ENCODE assay signal across 13 mouse cellular contexts in the genomic region with DNA sequence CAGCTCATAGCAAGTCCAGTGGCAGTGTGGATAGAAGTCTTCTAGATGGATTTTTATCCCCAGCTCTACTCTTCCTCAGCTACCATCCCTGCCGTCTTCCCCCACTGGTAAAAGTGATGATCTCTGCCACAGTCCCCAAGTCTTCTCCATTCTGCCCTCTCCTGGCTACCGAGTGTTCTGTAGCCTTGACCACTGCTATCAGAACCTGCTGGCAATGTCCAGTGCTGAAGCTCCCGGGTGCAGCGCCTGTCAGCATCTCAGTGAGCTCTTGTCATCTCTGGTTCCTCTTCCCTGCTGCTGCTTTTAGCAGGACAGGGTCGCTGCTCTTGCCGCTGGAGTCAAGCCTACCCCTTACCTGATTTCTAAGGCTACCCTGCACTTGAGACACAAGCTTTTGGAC.
A peak's percentile ranks its signal among the peaks of the same experiment; 100 is the strongest.
DNase-seq lines count a peak whose midpoint lies in the region; ATAC-seq and TF ChIP-seq lines count a peak whose summit lies in the region.
"Had no signal": no experiment of that assay in that cellular context is flagged by ENCODE, and none has a peak within 500 bp of the region (broad histone marks: within the 10 kb centered on the region; RNA-seq: fewer than 3 reads in every experiment).

No protein-coding gene starts in this region.

- H3K4me2 ChIP-seq in forebrain, embryonic 11.5 days (ENCODE audit: low read depth, low read length, severe bottlenecking): no peak overlapping the region
- no peak overlapping the region for H3K4me2 ChIP-seq in CH12.LX (ENCODE audit: insufficient read depth, low read depth, poor library complexity, severe bottlenecking)
- H3K4me2 ChIP-seq: hindbrain, embryonic 12.5 days; stomach, embryonic 15.5 days had no signal

- no peaks in the 10 kb centered on the region for H3K27me3 ChIP-seq in forebrain, embryonic 11.5 days (ENCODE audit: control insufficient read depth, insufficient read depth, low read length)
- no peaks in the 10 kb centered on the region for H3K27me3 ChIP-seq in forebrain, embryonic 10.5 days (ENCODE audit: poor library complexity, severe bottlenecking)
- H3K27me3 ChIP-seq in CH12.LX (replicated peaks): no peaks in the 10 kb centered on the region
- H3K27me3 ChIP-seq: hindbrain, embryonic 12.5 days; stomach, embryonic 15.5 days had no signal

- no peak for TF ChIP-seq POLR2A in CH12.LX (IDR thresholded peaks at IDR 0.05; ENCODE audit: low read depth, low read length)
- no peak for TF ChIP-seq POLR2A in brain, embryonic 14.5 days (IDR thresholded peaks at IDR 0.05; ENCODE audit: borderline replicate concordance, extremely low read depth, insufficient read depth, insufficient read length, poor library complexity, severe bottlenecking)

- dilution Hi-C loops in CH12.LX (cut with MboI; ENCODE audit: extremely low pct_ligation_motif_present, extremely low pct_unique_long_range_greater_than_20kb, low sequenced_read_pairs): no loop called here

- no peak overlapping the region for H3K4me3 ChIP-seq in forebrain, embryonic 11.5 days (ENCODE audit: low read depth, low read length)
- no peak overlapping the region for H3K4me3 ChIP-seq in forebrain, embryonic 10.5 days
- H3K4me3 ChIP-seq in layer of hippocampus, adult 2 months: no peak overlapping the region
- no peak overlapping the region for H3K4me3 ChIP-seq in CH12.LX (replicated peaks in 1 of 3; ENCODE audit: low read depth in 2 of 3, low read length in 2 of 3, poor library complexity in 1 of 3)
- H3K4me3 ChIP-seq: gastrocnemius, adult 2 months; hindbrain, embryonic 12.5 days; stomach, embryonic 15.5 days had no signal

- no peak overlapping the region for H3K9ac ChIP-seq in forebrain, embryonic 11.5 days (ENCODE audit: low read length)
- H3K9ac ChIP-seq in CH12.LX (ENCODE audit: insufficient read depth, low read depth): no peak overlapping the region
- H3K9ac ChIP-seq: hindbrain, embryonic 12.5 days; stomach, embryonic 15.5 days had no signal

- in situ Hi-C loops in CH12.LX (cut with MboI; ENCODE audit: low pct_ligation_motif_present, low pct_unique_long_range_greater_than_20kb, low sequenced_read_pairs): no loop called here

- H3K27ac ChIP-seq in forebrain, embryonic 11.5 days (ENCODE audit: low read depth, low read length): no peak overlapping the region
- no peak overlapping the region for H3K27ac ChIP-seq in forebrain, embryonic 10.5 days
- H3K27ac ChIP-seq in layer of hippocampus, adult 2 months: no peak overlapping the region
- no peak overlapping the region for H3K27ac ChIP-seq in CH12.LX (ENCODE audit: insufficient read depth, low read depth)
- H3K27ac ChIP-seq: gastrocnemius, adult 2 months; hindbrain, embryonic 12.5 days; stomach, embryonic 15.5 days had no signal

- no peaks in the 10 kb centered on the region for H3K9me3 ChIP-seq in forebrain, embryonic 11.5 days (ENCODE audit: control insufficient read depth, low read length)
- no peaks in the 10 kb centered on the region for H3K9me3 ChIP-seq in forebrain, embryonic 10.5 days
- no peaks in the 10 kb centered on the region for H3K9me3 ChIP-seq in CH12.LX (replicated peaks; ENCODE audit: low read length)
- H3K9me3 ChIP-seq: hindbrain, embryonic 12.5 days; stomach, embryonic 15.5 days had no signal

- 40% methylated on average over 6 of the region's 6 CpGs for WGBS in forebrain, embryonic 11.5 days
- WGBS in forebrain, embryonic 10.5 days: 35% methylated on average over 6 of the region's 6 CpGs

- peak; percentile 47 for TF ChIP-seq RAD21 in CH12.LX (IDR thresholded peaks at IDR 0.05; ENCODE audit: low read depth, low read length)

- no peaks in the 10 kb centered on the region for H3K4me1 ChIP-seq in forebrain, embryonic 11.5 days (replicated peaks; ENCODE audit: control insufficient read depth, insufficient read depth, low read length)
- H3K4me1 ChIP-seq in forebrain, embryonic 10.5 days: no peaks in the 10 kb centered on the region
- H3K4me1 ChIP-seq in CH12.LX (ENCODE audit: control insufficient read depth in 1 of 2, insufficient read depth in 2 of 2): peaks cover 0 to 4% of the 10 kb centered on the region in 2 experiments; a peak in 1 of 4 replicates
- H3K4me1 ChIP-seq: hindbrain, embryonic 12.5 days; stomach, embryonic 15.5 days had no signal

- TF ChIP-seq EP300 in CH12.LX (IDR thresholded peaks at IDR 0.05; ENCODE audit: low read length): no peak

- no peak for ATAC-seq in forebrain, embryonic 11.5 days (replicated peaks; ENCODE audit: low FRiP score)
- no peak for ATAC-seq in megakaryocyte progenitor cell, adult 5-6 weeks (replicated peaks; ENCODE audit: poor library complexity)
- ATAC-seq: Patski had no signal

- no peaks in the 10 kb centered on the region for H3K36me3 ChIP-seq in forebrain, embryonic 11.5 days (ENCODE audit: control insufficient read depth, insufficient read depth, low read length)
- no peaks in the 10 kb centered on the region for H3K36me3 ChIP-seq in forebrain, embryonic 10.5 days (replicated peaks)
- H3K36me3 ChIP-seq in CH12.LX (replicated peaks in 1 of 2; ENCODE audit: control insufficient read depth in 1 of 2, insufficient read depth in 1 of 2, low read length in 1 of 2): no peaks in the 10 kb centered on the region
- H3K36me3 ChIP-seq: hindbrain, embryonic 12.5 days; stomach, embryonic 15.5 days had no signal

- TF ChIP-seq CTCF in layer of hippocampus, adult 2 months (conservative IDR thresholded peaks at IDR 0.05): peak; percentile 27; the same call in 1 of the 2 replicates
- TF ChIP-seq CTCF in CH12.LX (conservative IDR thresholded peaks at IDR 0.05 in 1 of 2, IDR thresholded peaks at IDR 0.05 in 1 of 2; ENCODE audit: low read depth in 2 of 2, low read length in 2 of 2): peak in 1 of 2 experiments; percentile 69; a peak in 2 of 4 replicates
- TF ChIP-seq CTCF in brain, embryonic 14.5 days (IDR thresholded peaks at IDR 0.05; ENCODE audit: borderline replicate concordance, extremely low read depth, insufficient read depth, insufficient read length): peak; percentile 29; the same call in 1 of the 2 replicates

- peak; percentile 52 for DNase-seq in forebrain, embryonic 11.5 days (ENCODE audit: low spot score)
- DNase-seq in forebrain, embryonic 10.5 days (ENCODE audit: extremely low spot score, low spot score): no peak
- no peak for DNase-seq in layer of hippocampus, adult 2 months (ENCODE audit: low spot score in 2 of 2)
- no peak for DNase-seq in layer of hippocampus, adult 18-20 months (ENCODE audit: low spot score in 2 of 2)
- DNase-seq in CH12.LX (ENCODE audit: extremely low read depth): no peak
- DNase-seq in brain, embryonic 14.5 days (ENCODE audit: low read depth): peak; percentile 8
- no peak for DNase-seq in thymus, postnatal 25 days
- DNase-seq: adrenal gland, postnatal 36 days; gastrocnemius, adult 2 months had no signal

- no peaks in the 10 kb centered on the region for H3K79me2 ChIP-seq in CH12.LX (replicated peaks; ENCODE audit: control insufficient read depth, extremely low read depth, insufficient read depth, poor library complexity, severe bottlenecking)

TF ChIP-seq in CH12.LX, 34 proteins besides CTCF, POLR2A, EP300 and RAD21:
- TF ChIP-seq MEF2A (IDR thresholded peaks at IDR 0.05; ENCODE audit: borderline replicate concordance, low read depth, low read length) (no peak), POLR2AphosphoS2 (IDR thresholded peaks at IDR 0.05; ENCODE audit: low read depth, low read length) (no peak), UBTF (IDR thresholded peaks at IDR 0.05; ENCODE audit: low read depth, low read length) (no peak), SIN3A (IDR thresholded peaks at IDR 0.05; ENCODE audit: low read length) (0 out of 2 replicates have a peak, but pooled peaks have one; percentile 25), GABPA (IDR thresholded peaks at IDR 0.05; ENCODE audit: insufficient replicate concordance, low read depth, low read length) (no peak), PAX5 (IDR thresholded peaks at IDR 0.05; ENCODE audit: low read length) (no peak), NRF1 (IDR thresholded peaks at IDR 0.05; ENCODE audit: low read depth, low read length) (no peak), CHD1 (IDR thresholded peaks at IDR 0.05; ENCODE audit: low read depth, low read length) (no peak), HCFC1 (IDR thresholded peaks at IDR 0.05; ENCODE audit: low read depth, low read length) (no peak), ZNF384 (IDR thresholded peaks at IDR 0.05; ENCODE audit: low read depth, low read length) (no peak), ZC3H11A (IDR thresholded peaks at IDR 0.05; ENCODE audit: low read depth, low read length) (no peak; the same call in 1 of the 2 replicates), NELFE (IDR thresholded peaks at IDR 0.05; ENCODE audit: low read depth, low read length) (0 out of 2 replicates have a peak, but pooled peaks have one; percentile 31), USF2 (conservative IDR thresholded peaks at IDR 0.05; ENCODE audit: low read depth, low read length) (no peak), ZMIZ1 (IDR thresholded peaks at IDR 0.05; ENCODE audit: low read depth, low read length) (no peak), BHLHE40 (IDR thresholded peaks at IDR 0.05; ENCODE audit: low read depth, low read length) (no peak), IRF4 (IDR thresholded peaks at IDR 0.05; ENCODE audit: low read depth, low read length) (no peak), ETS1 (conservative IDR thresholded peaks at IDR 0.05; ENCODE audit: low read depth, low read length) (no peak), MAZ (IDR thresholded peaks at IDR 0.05; ENCODE audit: low read depth, low read length) (0 out of 2 replicates have a peak, but pooled peaks have one; percentile 25), KAT2A (IDR thresholded peaks at IDR 0.05; ENCODE audit: insufficient replicate concordance, low read length) (no peak), E2F4 (IDR thresholded peaks at IDR 0.05; ENCODE audit: insufficient replicate concordance, low read depth, low read length) (no peak), JUND (conservative IDR thresholded peaks at IDR 0.05; ENCODE audit: low read depth, low read length) (no peak), ELF1 (IDR thresholded peaks at IDR 0.05; ENCODE audit: low read depth, low read length) (no peak), SMC3 (IDR thresholded peaks at IDR 0.05; ENCODE audit: low read depth, low read length) (peak; percentile 71), ZKSCAN1 (IDR thresholded peaks at IDR 0.05; ENCODE audit: borderline replicate concordance, low read depth, low read length) (no peak)

Comparison
In these comparisons a context has a peak if more than half of its experiments do, and no peak if none do; other contexts are left out.
1. DNase-seq: peak in forebrain, embryonic 11.5 days (single experiment) and brain, embryonic 14.5 days (single experiment); none in forebrain, embryonic 10.5 days (single experiment), layer of hippocampus, adult 2 months (0 of 2), layer of hippocampus, adult 18-20 months (0 of 2), CH12.LX (single experiment) and thymus, postnatal 25 days (single experiment).